Mouse (Mus musculus) adrenal gland, adult 8-10 months (tissue): Measurements from ENCODE around the gene Ifit3. TPM values are rescaled to one million over a fixed set of nuclear protein-coding genes. Genes with fewer than 3 reads are reported as not detected.
"Not testable (repeated sequence)": the region's sequence is repeated elsewhere in the genome, so short reads cannot be mapped to it uniquely, and the experiment has no call there.

Source experiments
- DNase-seq: peaks from one replicate; pipeline ENCODE4 v3.0.0; 2022
- total RNA-seq, 4 experiments: library from RNA; stranded (reverse); gene quantifications; 2 replicates each; pipeline ENCODE4 v1.2.4; 2022

The Ifit3 gene
- total RNA-seq, 4 experiments from 2014 or later = 7.0 to 15.3 (median 9.9) TPM

GRCm38 (mm10) chr19:34588959-34589358 is 5.6 kb downstream of the Ifit3 start:
- DNase-seq = no peak

GRCm38 (mm10) chr19:34593456-34593855 is 10.1 kb downstream of the Ifit3 start:
- DNase-seq = no peak

- DNase-seq = not testable (repeated sequence)
Measured at GRCm38 (mm10) chr19:34594523-34594922, 11.2 kb downstream of the Ifit3 start.

- DNase-seq = no peak
Measured at GRCm38 (mm10) chr19:34596811-34597210, 13.5 kb downstream of the Ifit3 start.

- peak; percentile 46 for DNase-seq
Measured at GRCm38 (mm10) chr19:34598341-34598740, 15.0 kb downstream of the Ifit3 start.

GRCm38 (mm10) chr19:34599250-34599649 is 15.9 kb downstream of the Ifit3 start:
- not testable (repeated sequence) for DNase-seq

- DNase-seq = not testable (repeated sequence)
Measured at GRCm38 (mm10) chr19:34601888-34602287, 18.6 kb downstream of the Ifit3 start, which contains the start of gene Ifit1bl1. TSS of gene Ifit1bl1 (minus strand) at chr19:34601956.

- no peak for DNase-seq
Measured at GRCm38 (mm10) chr19:34605472-34605871, 22.1 kb downstream of the Ifit3 start.

- peak; percentile 40 for DNase-seq
Measured at GRCm38 (mm10) chr19:34607237-34608051, 24.1 kb downstream of the Ifit3 start, which contains the start of gene Ifit3b. TSS of gene Ifit3b (plus strand) at chr19:34607970.

GRCm38 (mm10) chr19:34610118-34610517 is 26.8 kb downstream of the Ifit3 start:
- DNase-seq = not testable (repeated sequence)

GRCm38 (mm10) chr19:34612243-34613001 is 29.1 kb downstream of the Ifit3 start:
- not testable (repeated sequence) for DNase-seq

GRCm38 (mm10) chr19:34620871-34621270 is 37.5 kb downstream of the Ifit3 start:
- no peak for DNase-seq

- DNase-seq = no peak
Measured at GRCm38 (mm10) chr19:34623781-34624180, 40.5 kb downstream of the Ifit3 start.

- no peak for DNase-seq
Measured at GRCm38 (mm10) chr19:34624663-34625062, 41.3 kb downstream of the Ifit3 start.

- no peak for DNase-seq
Measured at GRCm38 (mm10) chr19:34627496-34627895, 44.2 kb downstream of the Ifit3 start.

- DNase-seq = no peak
Measured at GRCm38 (mm10) chr19:34631487-34631886, 48.2 kb downstream of the Ifit3 start.

- DNase-seq = no peak
Measured at GRCm38 (mm10) chr19:34633484-34633883, 50.2 kb downstream of the Ifit3 start.

GRCm38 (mm10) chr19:34636933-34637557 is 53.7 kb downstream of the Ifit3 start:
- DNase-seq = peak; percentile 30
